Mouse (Mus musculus) sigmoid colon, adult 10 weeks (tissue): ENCODE measurements around the gene Olfr1323. TPM values are rescaled to one million over a fixed set of nuclear protein-coding genes. Genes with fewer than 3 reads are reported as not detected.

ENCODE experiments used
- polyA plus RNA-seq: library from polyadenylated mRNA; stranded (reverse); fragments of 350-450 nt; fragmentation: Illumina TruSeq; extraction: RNeasy Lipid Tissue Mini Kit (QIAGEN cat#74804); gene quantifications from one replicate; pipeline ENCODE4 v1.2.3, GENCODE M21; 2014; ENCODE audit warnings: low read depth, low replicate concordance

Gene Olfr1323
- not detected for polyA plus RNA-seq

GRCm38 (mm10) chrX:50019259-50019658, at the start of gene Olfr1323:
Gene Olfr1323, minus strand, starts transcription at chrX:50019359.

Other genes starting within 250 kb of the Olfr1323 start
- gene Igsf1, start 221.6 kb downstream of the Olfr1323 start, polyA plus RNA-seq, result not detected
- gene Olfr1322, start 127.9 kb downstream of the Olfr1323 start, polyA plus RNA-seq, result not detected